Mouse (Mus musculus) naive thymus-derived CD4-positive, alpha-beta T cell, adult 2 months (primary cell): Measurements from ENCODE around the gene Ncbp3.

Experiments
- DNase-seq: peaks from one replicate; pipeline ENCODE4 v3.0.0-alpha.2; 2011; ENCODE audit warnings: low read depth

Ncbp3 gene

DNA sequence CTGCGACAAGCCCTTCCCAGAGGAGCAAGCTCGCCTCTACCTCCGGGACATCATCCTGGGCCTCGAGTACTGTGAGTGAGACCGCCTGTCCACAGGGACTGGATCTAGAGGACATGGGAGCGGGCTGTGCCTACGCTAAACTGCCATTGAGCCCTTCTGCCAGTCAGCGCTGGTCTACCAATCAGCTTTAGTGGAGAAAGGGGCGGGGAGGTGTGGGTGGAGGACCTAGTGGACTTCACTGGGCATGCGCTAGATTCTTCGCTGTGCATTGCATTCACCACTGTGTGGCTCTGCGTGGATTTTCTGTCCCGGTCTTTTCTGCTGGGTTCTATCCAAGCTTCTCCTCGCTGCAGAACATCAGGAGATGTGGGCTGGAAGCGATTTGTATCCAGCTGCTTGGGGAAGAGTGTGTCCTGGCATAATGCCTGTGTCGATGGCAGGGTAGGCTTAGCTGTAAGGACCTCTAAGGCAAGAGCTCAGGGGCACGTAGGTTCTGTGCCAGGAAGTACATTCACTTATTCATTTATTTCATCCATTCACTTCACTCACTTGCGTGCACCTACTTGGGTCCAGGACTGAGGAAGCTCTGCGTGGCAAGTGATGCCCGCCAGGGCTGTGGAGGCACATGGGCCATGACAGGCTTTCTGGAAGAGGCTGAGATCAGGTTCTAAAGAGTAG, 16.6 kb upstream of the Ncbp3 start:
- DNase-seq, result peak; percentile 83

- no peak for DNase-seq
These were observed 16.0 kb upstream of the Ncbp3 start for GRCm38 (mm10) chr11:73031536-73031935.

GRCm38 (mm10) chr11:73036077-73036476, 11.5 kb upstream of the Ncbp3 start:
- DNase-seq, result no peak

DNA sequence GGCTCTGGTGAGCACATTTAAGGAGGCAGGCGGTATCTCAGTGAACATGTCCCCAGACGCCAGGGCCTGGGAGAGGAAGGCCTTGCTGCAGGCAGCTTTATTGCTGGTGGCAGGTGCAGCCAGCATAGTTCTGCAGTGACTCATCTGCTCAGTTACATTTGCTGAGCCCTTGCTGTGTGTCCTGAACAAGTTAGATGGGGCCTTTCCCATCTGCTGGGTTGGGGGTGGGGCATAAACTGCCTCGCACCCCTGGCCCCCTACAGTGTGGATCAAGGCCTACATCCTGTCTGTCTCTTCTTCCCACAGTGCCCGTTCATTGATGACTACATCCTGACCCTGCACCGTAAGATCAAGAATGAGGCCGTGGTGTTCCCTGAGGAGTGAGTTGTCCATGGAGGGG, 10.7 kb upstream of the Ncbp3 start:
- no peak for DNase-seq

DNA sequence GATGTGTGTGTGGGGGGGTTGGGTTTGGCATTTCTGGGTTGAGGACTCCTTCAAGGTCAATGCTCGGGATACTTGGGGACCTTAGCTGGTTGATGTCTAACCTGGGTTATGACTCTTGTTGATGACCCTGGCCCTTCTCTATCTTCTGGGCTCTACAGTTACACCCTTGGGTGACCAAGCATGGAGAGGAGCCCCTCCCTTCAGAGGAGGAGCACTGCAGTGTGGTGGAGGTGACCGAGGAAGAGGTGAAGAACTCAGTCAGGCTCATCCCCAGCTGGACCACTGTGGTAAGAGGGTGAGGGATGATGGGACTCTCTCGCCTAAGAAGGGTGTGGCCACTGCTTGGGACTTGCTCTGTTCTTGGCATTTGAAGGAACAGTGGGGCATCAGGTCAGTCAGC, 9.9 kb upstream of the Ncbp3 start:
- no peak for DNase-seq

DNA sequence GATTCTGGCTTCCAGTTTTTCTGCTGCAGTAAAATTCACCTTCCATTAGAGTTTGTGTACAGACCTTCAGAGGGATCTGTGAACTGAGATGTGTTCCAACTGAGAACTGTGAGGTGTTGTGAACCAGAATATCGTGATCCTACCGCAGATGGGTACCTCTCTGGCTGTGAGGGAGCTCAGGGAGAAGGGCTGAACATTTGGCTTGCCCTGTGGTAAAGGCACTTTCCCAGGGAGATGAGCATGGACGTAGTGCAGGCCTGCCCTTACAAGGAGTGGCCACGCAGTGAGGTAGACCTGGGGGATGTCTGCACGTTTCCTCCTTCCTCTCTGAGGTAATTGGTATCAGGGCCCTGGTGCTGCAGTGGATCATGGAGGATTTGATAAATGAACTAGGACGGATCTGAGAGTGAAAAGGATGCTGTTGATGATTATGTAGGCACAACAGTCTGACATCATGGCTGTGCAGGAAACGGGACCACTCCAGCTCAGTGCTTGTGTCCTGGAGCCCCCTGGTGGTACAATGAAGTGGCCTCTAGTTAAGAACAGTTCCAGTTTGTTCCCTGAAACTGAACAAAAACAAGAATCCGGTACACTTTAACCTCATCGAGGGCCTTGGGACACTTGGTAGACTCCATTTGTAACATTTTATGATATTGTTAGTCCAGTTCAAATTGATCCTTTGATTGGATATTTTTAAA, 8.3 kb upstream of the Ncbp3 start:
- DNase-seq, result peak; percentile 74

DNA sequence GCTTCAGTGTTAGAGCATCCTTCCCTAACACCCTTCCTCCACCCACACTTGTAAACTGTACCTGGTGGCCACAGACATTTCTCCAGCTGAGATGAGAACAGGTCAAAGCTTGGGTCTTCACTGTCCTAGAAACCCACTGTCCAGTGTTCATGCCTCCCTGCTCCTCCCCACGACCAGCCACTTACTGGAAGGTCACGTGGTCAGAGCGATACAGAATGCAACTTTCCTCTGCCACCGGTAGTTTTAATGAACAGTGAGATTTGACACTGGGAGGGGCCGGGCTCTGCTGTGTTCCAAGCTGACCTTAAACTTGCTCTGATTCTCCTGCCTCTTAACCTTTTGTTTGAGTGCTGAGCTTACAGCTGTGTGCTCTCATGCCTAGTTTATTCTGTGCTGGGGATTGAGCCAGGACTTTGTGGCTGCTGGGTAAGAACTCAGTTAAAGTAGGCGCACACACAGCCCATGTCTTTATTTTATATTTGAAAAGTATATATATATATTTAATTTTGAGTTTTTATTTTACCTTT, 3.3 kb upstream of the Ncbp3 start:
- DNase-seq, result no peak

DNA sequence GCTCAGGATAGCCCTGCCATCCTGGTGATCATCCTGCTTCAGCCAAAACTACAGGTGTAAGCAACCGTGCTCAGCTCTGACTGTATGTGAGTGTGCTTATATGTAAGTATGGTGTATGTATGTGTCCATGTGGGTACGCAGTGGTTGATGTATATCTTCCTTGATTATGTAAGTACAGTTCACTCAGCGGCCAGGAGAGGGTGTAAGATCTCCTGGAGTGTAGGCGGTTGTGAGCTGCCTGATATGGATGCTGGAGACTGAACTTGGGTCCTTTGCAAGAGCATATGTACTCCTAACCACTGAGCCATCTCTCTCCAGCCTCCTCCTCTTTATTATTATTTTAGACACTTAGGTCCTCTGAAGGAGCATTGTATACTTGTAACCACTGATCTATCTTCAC, 2.8 kb upstream of the Ncbp3 start:
- peak; percentile 37 for DNase-seq

- no peak for DNase-seq
These were observed 670 bp downstream of the Ncbp3 start for GRCm38 (mm10) chr11:73048030-73048876.

GRCm38 (mm10) chr11:73049335-73049734, 1.8 kb downstream of the Ncbp3 start:
- DNase-seq, result peak; percentile 81

- no peak for DNase-seq
These were observed 5.2 kb downstream of the Ncbp3 start for GRCm38 (mm10) chr11:73052795-73053194.

GRCm38 (mm10) chr11:73057701-73058100, 10.1 kb downstream of the Ncbp3 start:
- DNase-seq, result no peak

- DNase-seq, result no peak
These were observed 12.0 kb downstream of the Ncbp3 start for GRCm38 (mm10) chr11:73059630-73060029.

- DNase-seq, result no peak
These were observed 13.8 kb downstream of the Ncbp3 start for GRCm38 (mm10) chr11:73061413-73061812.

GRCm38 (mm10) chr11:73071839-73072238, 24.3 kb downstream of the Ncbp3 start:
- peak; percentile 65 for DNase-seq

GRCm38 (mm10) chr11:73076295-73076694, 28.7 kb downstream of the Ncbp3 start:
- no peak for DNase-seq

GRCm38 (mm10) chr11:73076733-73077132, 29.1 kb downstream of the Ncbp3 start:
- no peak for DNase-seq

DNA sequence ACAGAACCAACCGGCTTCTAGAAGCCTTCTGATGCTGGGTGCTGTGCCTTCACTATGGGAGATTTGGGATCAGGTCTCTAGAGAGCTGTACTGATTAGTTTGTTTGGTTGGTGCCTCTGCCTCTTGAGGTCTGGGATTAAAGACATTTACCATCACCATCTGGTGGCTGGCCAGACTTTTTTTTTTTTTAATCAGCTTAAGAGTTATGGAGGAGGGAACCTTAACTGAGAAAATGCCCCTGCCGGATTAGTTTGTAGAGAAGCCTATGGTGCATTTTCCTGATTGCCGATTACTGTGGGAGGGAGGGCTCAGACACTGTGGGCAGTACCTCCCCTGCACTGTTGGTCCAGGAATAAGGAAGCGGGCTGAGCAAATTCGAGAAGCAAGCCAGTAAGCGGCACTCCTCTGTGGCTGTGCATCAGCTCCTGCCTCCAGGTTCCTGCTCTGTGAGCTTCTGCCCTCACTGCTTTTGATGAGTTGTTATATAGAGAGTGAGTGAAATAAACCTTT, 29.7 kb downstream of the Ncbp3 start:
- no peak for DNase-seq

- no peak for DNase-seq
These were observed 31.0 kb downstream of the Ncbp3 start for GRCm38 (mm10) chr11:73078615-73079014.

DNA sequence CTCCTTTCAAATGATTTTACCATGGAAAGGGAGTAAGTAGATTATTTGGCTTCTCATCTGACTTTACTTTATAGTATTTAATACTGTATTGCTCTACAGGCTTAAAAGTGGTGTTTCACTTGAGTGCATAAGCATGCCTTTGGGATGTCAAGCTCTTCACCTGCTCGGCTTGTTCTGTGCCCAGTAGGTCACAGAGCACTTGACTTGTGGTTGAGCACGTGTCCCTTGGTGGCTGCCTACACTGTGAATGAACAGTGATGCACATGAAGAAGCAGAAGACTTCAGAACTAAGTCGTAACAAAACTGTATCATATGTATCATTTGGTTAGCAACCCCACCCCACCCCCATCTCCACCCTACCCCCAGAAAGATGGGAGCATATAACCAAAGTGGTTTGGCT, 32.7 kb downstream of the Ncbp3 start:
- DNase-seq, result no peak

DNA sequence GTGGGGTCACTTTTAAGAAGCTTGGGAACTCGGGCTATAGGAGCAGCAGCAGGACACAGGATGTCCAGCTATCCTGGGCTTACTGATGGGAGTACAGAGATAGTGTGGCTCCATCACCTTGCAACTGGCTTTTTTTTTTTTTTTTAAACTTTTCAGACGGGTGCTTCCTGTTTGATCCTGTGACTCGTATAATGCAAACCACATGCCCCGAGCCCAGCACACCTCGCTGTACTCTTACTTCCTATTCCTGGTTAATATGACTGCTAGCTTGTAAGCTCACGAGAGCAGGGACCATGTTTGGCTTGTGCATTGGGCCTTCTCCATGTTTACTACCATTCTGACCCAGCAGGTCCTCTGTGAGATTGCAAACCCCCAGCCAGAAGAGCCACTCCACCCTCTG, 36.7 kb downstream of the Ncbp3 start:
- DNase-seq, result peak; percentile 59

GRCm38 (mm10) chr11:73084804-73085231, 37.2 kb downstream of the Ncbp3 start:
- DNase-seq, result no peak
